Mouse (Mus musculus) urinary bladder, postnatal 25 days (tissue): Measurements from ENCODE around the gene Gtf2b.

Experiments used
- DNase-seq: peaks from one replicate; pipeline ENCODE4 v3.0.0; 2022; ENCODE audit warnings: low spot score

Gene Gtf2b

GRCm38 (mm10) chr3:142764995-142765777 lies at the start of gene Gtf2b:
TSS of gene Gtf2b (plus strand) at chr3:142765045.
- peak; percentile 92 for DNase-seq

GRCm38 (mm10) chr3:142725481-142725880 lies 39.4 kb upstream of the Gtf2b start:
- DNase-seq = no peak

- DNase-seq = no peak
Measured at GRCm38 (mm10) chr3:142725969-142726672, 38.7 kb upstream of the Gtf2b start.

GRCm38 (mm10) chr3:142734291-142734690 lies 30.6 kb upstream of the Gtf2b start:
- no peak for DNase-seq

GRCm38 (mm10) chr3:142740896-142741295 lies 23.9 kb upstream of the Gtf2b start:
- no peak for DNase-seq

- no peak for DNase-seq
Measured at GRCm38 (mm10) chr3:142743973-142744898, 20.6 kb upstream of the Gtf2b start.

- DNase-seq = no peak
Measured at GRCm38 (mm10) chr3:142745076-142745475, 19.8 kb upstream of the Gtf2b start.

GRCm38 (mm10) chr3:142747673-142748072 lies 17.2 kb upstream of the Gtf2b start:
- DNase-seq = no peak

GRCm38 (mm10) chr3:142749131-142749530 lies 15.7 kb upstream of the Gtf2b start:
- DNase-seq = no peak

GRCm38 (mm10) chr3:142755132-142755867 lies 9.5 kb upstream of the Gtf2b start:
- DNase-seq = no peak

- no peak for DNase-seq
Measured at GRCm38 (mm10) chr3:142757841-142758240, 7.0 kb upstream of the Gtf2b start.

- DNase-seq = no peak
Measured at GRCm38 (mm10) chr3:142758593-142758992, 6.3 kb upstream of the Gtf2b start.

GRCm38 (mm10) chr3:142760356-142760755 lies 4.5 kb upstream of the Gtf2b start:
- DNase-seq = no peak

- DNase-seq = no peak
Measured at GRCm38 (mm10) chr3:142765778-142766165, 927 bp downstream of the Gtf2b start.

- DNase-seq = no peak
Measured at GRCm38 (mm10) chr3:142768498-142768897, 3.7 kb downstream of the Gtf2b start.

GRCm38 (mm10) chr3:142770518-142770917 lies 5.7 kb downstream of the Gtf2b start:
- no peak for DNase-seq

- DNase-seq = no peak
Measured at GRCm38 (mm10) chr3:142773538-142774191, 8.8 kb downstream of the Gtf2b start.

GRCm38 (mm10) chr3:142777227-142777626 lies 12.4 kb downstream of the Gtf2b start:
- DNase-seq = no peak

- DNase-seq = no peak
Measured at GRCm38 (mm10) chr3:142786423-142787072, 21.7 kb downstream of the Gtf2b start.

- no peak for DNase-seq
Measured at GRCm38 (mm10) chr3:142795587-142795986, 30.7 kb downstream of the Gtf2b start.

GRCm38 (mm10) chr3:142811582-142811981 lies 46.7 kb downstream of the Gtf2b start:
- DNase-seq = no peak
